Mouse (Mus musculus) liver, embryonic 14.5 days (tissue): ENCODE measurements around the gene Kcnq1. TPM values are rescaled to one million over a fixed set of nuclear protein-coding genes. Genes with fewer than 3 reads are reported as not detected.

Experiments used
- ATAC-seq: fragments of 200-750 bp; cut with Nextera tagmentation; 2 replicates; pipeline ENCODE4 v1.8.0; 2017; ENCODE audit warnings: moderate number of reproducible peaks, mild to moderate bottlenecking, moderate library complexity; ENCODE audit not compliant: insufficient read depth
- DNase-seq, 3 experiments: peaks; one replicate each; pipeline ENCODE4 v3.0.0-alpha.2; 2012 to 2013; ENCODE audit warnings: low read depth in 3 of 3, low spot score in 3 of 3
- H3K27ac ChIP-seq: fragments of 300-500 bp; sonication (generic); 2 replicates; pipeline ENCODE4 v1.5.1; 2014; ENCODE audit warnings: moderate library complexity, mild to moderate bottlenecking, control low read depth, inconsistent platforms
- H3K27me3 ChIP-seq: fragments of 300-500 bp; sonication (generic); 2 replicates; pipeline ENCODE4 v1.6.1; 2014; ENCODE audit warnings: mild to moderate bottlenecking, low read length, moderate library complexity; ENCODE audit not compliant: control insufficient read depth, insufficient read depth
- H3K36me3 ChIP-seq: fragments of 300-500 bp; sonication (generic); replicated peaks from 2 replicates; pipeline ENCODE4 v1.6.1; 2014; ENCODE audit warnings: low read depth; ENCODE audit not compliant: control insufficient read depth, insufficient read depth
- H3K4me1 ChIP-seq, 2 experiments: fragments of 200-500 bp in 1 of 2; fragments of 300-500 bp in 1 of 2; sonication (generic) in 1 of 2; replicated peaks; 2 replicates each; pipeline ENCODE4 v1.6.1; 2012 to 2014; ENCODE audit warnings: antibody characterized with exemption in 1 of 2, inconsistent platforms in 1 of 2, low read length in 1 of 2; ENCODE audit not compliant: control insufficient read depth in 2 of 2, insufficient read depth in 2 of 2
- H3K4me2 ChIP-seq: fragments of 300-500 bp; sonication (generic); 2 replicates; pipeline ENCODE4 v1.6.1; 2014; ENCODE audit warnings: low read depth, mild to moderate bottlenecking, control low read depth, moderate library complexity
- H3K4me3 ChIP-seq, 2 experiments: fragments of 200-500 bp in 1 of 2; fragments of 300-500 bp in 1 of 2; sonication (generic) in 1 of 2; 2 replicates each; pipeline ENCODE4 v1.5.1; 2012 to 2014; ENCODE audit warnings: low read depth in 2 of 2, low read length in 2 of 2, mild to moderate bottlenecking in 2 of 2, control low read depth in 1 of 2, inconsistent platforms in 1 of 2, moderate library complexity in 1 of 2; ENCODE audit not compliant: insufficient read depth in 1 of 2
- H3K9ac ChIP-seq: fragments of 300-500 bp; sonication (generic); replicated peaks from 2 replicates; pipeline ENCODE4 v1.6.1; 2014; ENCODE audit warnings: mild to moderate bottlenecking, control low read depth, moderate library complexity
- H3K9me3 ChIP-seq: fragments of 300-500 bp; sonication (generic); 2 replicates; pipeline ENCODE4 v1.6.1; 2016; ENCODE audit warnings: low read length, mixed read lengths; ENCODE audit not compliant: control insufficient read depth
- CTCF ChIP-seq: IDR thresholded peaks from 2 replicates; pipeline ENCODE4 v1.5.1; 2016; ENCODE audit warnings: antibody characterized with exemption, low read depth, control low read depth
- EP300 ChIP-seq: IDR thresholded peaks from 2 replicates; pipeline ENCODE4 v1.6.1; 2016; ENCODE audit warnings: antibody characterized with exemption, low read depth
- WGBS: fragments of 180-500 bp; shearing (Covaris S2); extraction: QIAGEN DNeasy Blood & Tissue Kit; methylation state at CpG from one replicate; pipeline ENCODE4 v1.1.7; 2014; ENCODE audit not compliant: insufficient replicate concordance; 5-methylcytosine and 5-hydroxymethylcytosine counted together
- polyA plus RNA-seq, 2 experiments: library from polyadenylated mRNA; depleted of rRNA in 1 of 2; stranded (reverse) in 1 of 2; unstranded in 1 of 2; fragments of >200 nt; fragmentation: Nextera tagmentation in 1 of 2; extraction: Ambion mirVana in 1 of 2; gene quantifications; 2 replicates each; pipeline versions ENCODE4 v1.2.1 to v1.2.3; 2012 to 2014

Gene Kcnq1
- polyA plus RNA-seq, 2 experiments, result 0.12 to 0.41 TPM

GRCm38 (mm10) chr7:143296384-143296801, 190.2 kb downstream of the Kcnq1 start:
- H3K4me2 ChIP-seq, result peak overlapping the region; percentile 63
- H3K9ac ChIP-seq, result peak overlapping the region; percentile 79
- H3K4me3 ChIP-seq, result peak overlapping the region; percentile 73 to 95
- no peaks in the 10 kb centered on the region for H3K36me3 ChIP-seq
- H3K4me1 ChIP-seq, result peaks cover 0 to 8% of the 10 kb centered on the region in 2 experiments; a peak in 2 of 4 replicates
- no peaks in the 10 kb centered on the region for H3K9me3 ChIP-seq
- DNase-seq, result peak; percentile 89 to 92 (median 89)
- peak overlapping the region; percentile 72 for H3K27ac ChIP-seq
- WGBS, result 35% methylated on average over 17 of the region's 17 CpGs
- H3K27me3 ChIP-seq, result no peaks in the 10 kb centered on the region
- peak; percentile 15; the same call in 1 of the 2 replicates for TF ChIP-seq CTCF
- no peak for TF ChIP-seq EP300
- ATAC-seq, result peak; percentile 96

GRCm38 (mm10) chr7:143300037-143300436, 193.9 kb downstream of the Kcnq1 start:
- 57% methylated on average over 7 of the region's 7 CpGs for WGBS
- peaks cover 0 to 5% of the 10 kb centered on the region in 2 experiments; a peak in 2 of 4 replicates for H3K4me1 ChIP-seq
- no peak for ATAC-seq

GRCm38 (mm10) chr7:143300681-143301080, 194.5 kb downstream of the Kcnq1 start:
- Histone ChIP-seq H3K4me2 (no peak overlapping the region), H3K36me3 (no peaks in the 10 kb centered on the region), H3K27me3 (no peaks in the 10 kb centered on the region), H3K9me3 (no peaks in the 10 kb centered on the region), H3K9ac (no peak overlapping the region), H3K4me3 (no peak overlapping the region), H3K4me1 (peaks cover 0 to 5% of the 10 kb centered on the region in 2 experiments; a peak in 2 of 4 replicates), H3K27ac (no peak overlapping the region)
- ATAC-seq (no peak), DNase-seq (no peak)
- no peak for TF ChIP-seq EP300
- TF ChIP-seq CTCF, result no peak
- 56% methylated on average over 3 of the region's 3 CpGs for WGBS

More at GRCm38 (mm10) chr7:143300037-143300436, 193.9 kb downstream of the Kcnq1 start:
- Histone ChIP-seq H3K4me3 (no peak overlapping the region), H3K27ac (no peak overlapping the region), H3K4me2 (no peak overlapping the region), H3K36me3 (no peaks in the 10 kb centered on the region), H3K9ac (no peak overlapping the region), H3K27me3 (no peaks in the 10 kb centered on the region), H3K9me3 (no peaks in the 10 kb centered on the region)
- DNase-seq, result no peak
- TF ChIP-seq CTCF, result no peak
- no peak for TF ChIP-seq EP300

GRCm38 (mm10) chr7:143302156-143302555, 196.0 kb downstream of the Kcnq1 start:
- 76% methylated on average over 7 of the region's 7 CpGs for WGBS

GRCm38 (mm10) chr7:143302593-143303238, 196.6 kb downstream of the Kcnq1 start:
- whole genome bisulfite sequencing, result 61% methylated on average over 9 of the region's 9 CpGs

More at GRCm38 (mm10) chr7:143302156-143302555, 196.0 kb downstream of the Kcnq1 start:
- Histone ChIP-seq H3K9ac (no peak overlapping the region), H3K9me3 (no peaks in the 10 kb centered on the region), H3K4me3 (no peak overlapping the region), H3K27ac (no peak overlapping the region), H3K36me3 (no peaks in the 10 kb centered on the region), H3K4me1 (peaks cover 0 to under 1% of the 10 kb centered on the region in 2 experiments; a peak in 2 of 4 replicates), H3K27me3 (no peaks in the 10 kb centered on the region), H3K4me2 (no peak overlapping the region)
- DNase-seq (no peak), ATAC-seq (no peak)
- TF ChIP-seq CTCF (no peak), EP300 (no peak)

More at GRCm38 (mm10) chr7:143302593-143303238, 196.6 kb downstream of the Kcnq1 start:
- no peaks in the 10 kb centered on the region for H3K27me3 ChIP-seq
- DNase-seq, result no peak
- no peak overlapping the region for H3K9ac ChIP-seq
- no peak overlapping the region for H3K4me3 ChIP-seq
- no peaks in the 10 kb centered on the region for H3K9me3 ChIP-seq
- H3K4me1 ChIP-seq, result no peaks in the 10 kb centered on the region
- H3K27ac ChIP-seq, result no peak overlapping the region
- no peaks in the 10 kb centered on the region for H3K36me3 ChIP-seq
- H3K4me2 ChIP-seq, result no peak overlapping the region
- TF ChIP-seq EP300 (no peak), CTCF (no peak)
- ATAC-seq, result no peak
